Mouse (Mus musculus) liver, embryonic 14.5 days (tissue): ENCODE data around the gene Ywhag. TPM values are rescaled to one million over a fixed set of nuclear protein-coding genes. Genes with fewer than 3 reads are reported as not detected.

Experiments
- ATAC-seq: fragments of 200-750 bp; cut with Nextera tagmentation; 2 replicates; pipeline ENCODE4 v1.8.0; 2017; ENCODE audit warnings: moderate number of reproducible peaks, mild to moderate bottlenecking, moderate library complexity; ENCODE audit not compliant: insufficient read depth
- DNase-seq, 3 experiments: peaks; one replicate each; pipeline ENCODE4 v3.0.0-alpha.2; 2012 to 2013; ENCODE audit warnings: low read depth in 3 of 3, low spot score in 3 of 3
- H3K27ac ChIP-seq: fragments of 300-500 bp; sonication (generic); 2 replicates; pipeline ENCODE4 v1.5.1; 2014; ENCODE audit warnings: moderate library complexity, mild to moderate bottlenecking, control low read depth, inconsistent platforms
- H3K27me3 ChIP-seq: fragments of 300-500 bp; sonication (generic); 2 replicates; pipeline ENCODE4 v1.6.1; 2014; ENCODE audit warnings: mild to moderate bottlenecking, low read length, moderate library complexity; ENCODE audit not compliant: control insufficient read depth, insufficient read depth
- H3K36me3 ChIP-seq: fragments of 300-500 bp; sonication (generic); replicated peaks from 2 replicates; pipeline ENCODE4 v1.6.1; 2014; ENCODE audit warnings: low read depth; ENCODE audit not compliant: control insufficient read depth, insufficient read depth
- H3K4me1 ChIP-seq, 2 experiments: fragments of 200-500 bp in 1 of 2; fragments of 300-500 bp in 1 of 2; sonication (generic) in 1 of 2; replicated peaks; 2 replicates each; pipeline ENCODE4 v1.6.1; 2012 to 2014; ENCODE audit warnings: antibody characterized with exemption in 1 of 2, inconsistent platforms in 1 of 2, low read length in 1 of 2; ENCODE audit not compliant: control insufficient read depth in 2 of 2, insufficient read depth in 2 of 2
- H3K4me2 ChIP-seq: fragments of 300-500 bp; sonication (generic); 2 replicates; pipeline ENCODE4 v1.6.1; 2014; ENCODE audit warnings: low read depth, mild to moderate bottlenecking, control low read depth, moderate library complexity
- H3K4me3 ChIP-seq, 2 experiments: fragments of 200-500 bp in 1 of 2; fragments of 300-500 bp in 1 of 2; sonication (generic) in 1 of 2; 2 replicates each; pipeline ENCODE4 v1.5.1; 2012 to 2014; ENCODE audit warnings: low read depth in 2 of 2, low read length in 2 of 2, mild to moderate bottlenecking in 2 of 2, control low read depth in 1 of 2, inconsistent platforms in 1 of 2, moderate library complexity in 1 of 2; ENCODE audit not compliant: insufficient read depth in 1 of 2
- H3K9ac ChIP-seq: fragments of 300-500 bp; sonication (generic); replicated peaks from 2 replicates; pipeline ENCODE4 v1.6.1; 2014; ENCODE audit warnings: mild to moderate bottlenecking, control low read depth, moderate library complexity
- H3K9me3 ChIP-seq: fragments of 300-500 bp; sonication (generic); 2 replicates; pipeline ENCODE4 v1.6.1; 2016; ENCODE audit warnings: low read length, mixed read lengths; ENCODE audit not compliant: control insufficient read depth
- CTCF ChIP-seq: IDR thresholded peaks from 2 replicates; pipeline ENCODE4 v1.5.1; 2016; ENCODE audit warnings: antibody characterized with exemption, low read depth, control low read depth
- EP300 ChIP-seq: IDR thresholded peaks from 2 replicates; pipeline ENCODE4 v1.6.1; 2016; ENCODE audit warnings: antibody characterized with exemption, low read depth
- WGBS: fragments of 180-500 bp; shearing (Covaris S2); extraction: QIAGEN DNeasy Blood & Tissue Kit; methylation state at CpG from one replicate; pipeline ENCODE4 v1.1.7; 2014; ENCODE audit not compliant: insufficient replicate concordance; 5-methylcytosine and 5-hydroxymethylcytosine counted together
- polyA plus RNA-seq, 2 experiments: library from polyadenylated mRNA; depleted of rRNA in 1 of 2; stranded (reverse) in 1 of 2; unstranded in 1 of 2; fragments of >200 nt; fragmentation: Nextera tagmentation in 1 of 2; extraction: Ambion mirVana in 1 of 2; gene quantifications; 2 replicates each; pipeline versions ENCODE4 v1.2.1 to v1.2.3; 2012 to 2014

Ywhag gene
- polyA plus RNA-seq, 2 experiments: 25.9 to 26.3 TPM

DNA sequence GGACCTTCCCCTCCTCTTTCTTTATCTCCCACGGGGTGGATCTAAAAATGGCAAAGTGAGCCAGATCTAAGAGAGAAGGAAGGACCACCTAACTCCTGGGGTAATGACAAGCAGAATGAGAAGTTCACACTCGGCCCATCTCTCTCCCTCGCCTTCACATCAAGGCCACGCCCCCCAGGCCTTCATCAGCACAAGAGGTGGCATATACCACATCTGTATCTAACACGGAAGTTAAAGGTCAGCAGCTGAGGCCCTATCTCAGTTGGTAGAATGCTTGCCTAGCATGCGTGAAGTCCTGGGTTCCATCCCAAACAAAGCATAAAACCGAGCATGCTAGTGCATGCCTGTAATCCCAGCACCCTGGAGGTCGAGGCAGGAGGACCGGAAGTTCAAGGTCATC, 60.7 kb downstream of the Ywhag start:
- DNase-seq: no peak
- TF ChIP-seq CTCF: no peak
- TF ChIP-seq EP300: no peak
- Histone ChIP-seq H3K4me2 (no peak overlapping the region), H3K4me1 (peaks cover 0 to 5% of the 10 kb centered on the region in 2 experiments; a peak in 2 of 4 replicates), H3K36me3 (no peaks in the 10 kb centered on the region), H3K27ac (no peak overlapping the region), H3K4me3 (no peak overlapping the region), H3K9ac (no peak overlapping the region), H3K9me3 (no peaks in the 10 kb centered on the region), H3K27me3 (peaks cover 26% of the 10 kb centered on the region)
- ATAC-seq: no peak
- WGBS: 37% methylated on average over 9 of the region's 9 CpGs

GRCm38 (mm10) chr5:135872996-135873395, 61.4 kb downstream of the Ywhag start:
- 13% methylated on average over 16 of the region's 16 CpGs for WGBS
- Histone ChIP-seq H3K27me3 (peaks cover 33% of the 10 kb centered on the region), H3K36me3 (no peaks in the 10 kb centered on the region), H3K4me1 (peaks cover 0 to 5% of the 10 kb centered on the region in 2 experiments; a peak in 2 of 4 replicates), H3K4me2 (no peak overlapping the region), H3K27ac (no peak overlapping the region), H3K4me3 (no peak overlapping the region), H3K9ac (no peak overlapping the region), H3K9me3 (no peaks in the 10 kb centered on the region)
- DNase-seq: no peak
- TF ChIP-seq EP300 (no peak), CTCF (no peak)
- no peak for ATAC-seq

DNA sequence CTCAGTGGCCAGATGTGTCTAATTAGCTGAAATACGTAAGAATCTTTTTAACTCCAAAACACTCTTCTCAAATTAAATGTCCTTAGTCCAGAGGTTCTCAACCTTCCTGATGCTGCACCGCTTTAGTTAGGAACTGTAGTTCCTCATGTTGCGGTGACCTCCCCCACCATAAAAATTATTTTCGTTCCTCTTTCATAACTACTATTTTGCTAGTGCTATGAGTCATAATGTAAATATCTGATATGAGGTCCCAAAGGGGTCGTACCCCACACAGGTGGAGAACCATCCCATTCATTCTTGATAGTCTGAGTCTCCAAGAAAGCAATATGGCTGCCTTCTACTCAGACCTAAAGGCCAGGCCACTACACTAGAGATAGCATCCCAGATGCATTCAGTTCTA, 63.9 kb downstream of the Ywhag start:
- no peaks in the 10 kb centered on the region for H3K9me3 ChIP-seq
- H3K9ac ChIP-seq: no peak overlapping the region
- DNase-seq: no peak
- H3K27ac ChIP-seq: no peak overlapping the region
- H3K4me3 ChIP-seq: no peak overlapping the region
- 65% methylated on average over 5 of the region's 5 CpGs for WGBS
- no peak for TF ChIP-seq CTCF
- no peak for TF ChIP-seq EP300
- ATAC-seq: no peak
- H3K4me1 ChIP-seq: no peaks in the 10 kb centered on the region
- peaks cover 50% of the 10 kb centered on the region for H3K27me3 ChIP-seq
- no peaks in the 10 kb centered on the region for H3K36me3 ChIP-seq
- no peak overlapping the region for H3K4me2 ChIP-seq

DNA sequence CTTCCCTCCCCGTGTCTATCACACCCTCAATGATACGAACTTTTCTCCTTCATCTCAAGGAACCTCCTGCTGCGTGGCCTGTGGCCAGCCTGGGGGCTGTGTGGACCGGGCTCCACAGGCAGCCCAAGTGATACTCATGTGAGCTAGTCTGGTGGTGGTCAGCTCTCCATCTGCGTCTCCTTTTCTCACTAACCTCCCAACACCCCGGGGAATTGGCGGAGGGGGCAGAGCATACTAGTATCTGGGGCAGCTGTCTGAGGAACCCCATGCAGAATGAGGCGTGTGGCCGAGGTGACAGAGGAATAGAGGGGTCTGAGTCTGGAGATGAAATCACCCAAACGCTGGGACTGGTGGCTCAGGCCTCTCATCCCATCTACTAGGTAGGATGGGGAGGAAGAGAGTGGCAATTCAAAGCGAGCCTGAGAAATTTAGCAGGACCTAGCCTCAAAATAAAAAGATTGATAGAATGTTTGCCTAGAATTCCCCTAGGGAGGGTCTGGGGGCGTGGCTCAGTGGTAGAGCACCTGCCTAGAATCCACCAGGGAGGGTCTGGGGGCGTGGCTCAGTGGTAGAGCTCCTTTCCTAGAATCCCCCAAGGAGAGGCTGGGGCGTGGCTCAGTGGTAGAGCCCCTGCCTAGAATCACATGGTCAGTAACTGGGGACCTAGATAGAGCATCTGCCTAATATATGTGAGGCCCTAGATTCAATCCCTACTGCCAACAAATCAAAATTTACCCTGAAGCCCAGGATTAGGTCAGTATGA, 64.6 kb downstream of the Ywhag start:
- whole genome bisulfite sequencing: 40% methylated on average over 14 of the region's 14 CpGs
- peaks cover 50% of the 10 kb centered on the region for H3K27me3 ChIP-seq
- no peaks in the 10 kb centered on the region for H3K4me1 ChIP-seq
- no peaks in the 10 kb centered on the region for H3K9me3 ChIP-seq
- TF ChIP-seq EP300: no peak
- TF ChIP-seq CTCF: no peak
- no peak overlapping the region for H3K9ac ChIP-seq
- ATAC-seq (no peak), DNase-seq (no peak)
- no peak overlapping the region for H3K4me2 ChIP-seq
- no peak overlapping the region for H3K27ac ChIP-seq
- no peaks in the 10 kb centered on the region for H3K36me3 ChIP-seq
- no peak overlapping the region for H3K4me3 ChIP-seq

DNA sequence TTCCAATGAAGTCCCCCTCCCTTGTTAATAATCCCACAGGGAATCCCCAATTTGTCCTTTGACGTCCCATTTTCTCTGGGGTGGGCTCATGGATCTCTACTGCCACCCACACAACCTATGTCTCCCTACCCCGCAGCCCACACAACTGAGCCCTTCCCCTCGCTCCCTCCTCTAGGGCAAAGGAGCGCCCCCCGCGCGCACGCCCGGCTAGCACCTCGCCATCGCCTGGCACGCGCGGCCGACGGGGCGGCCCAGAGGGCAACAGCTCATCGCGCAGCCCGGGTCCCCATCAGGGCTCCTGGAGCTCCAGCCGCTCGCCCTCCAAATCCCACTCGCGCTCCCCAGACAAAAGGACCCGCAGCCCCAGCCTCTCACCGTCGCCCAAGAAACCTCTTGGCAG, 65.8 kb downstream of the Ywhag start:
- Histone ChIP-seq H3K27me3 (peaks cover 50% of the 10 kb centered on the region), H3K27ac (no peak overlapping the region), H3K4me1 (no peaks in the 10 kb centered on the region), H3K9ac (no peak overlapping the region), H3K4me3 (no peak overlapping the region), H3K36me3 (no peaks in the 10 kb centered on the region), H3K4me2 (no peak overlapping the region), H3K9me3 (no peaks in the 10 kb centered on the region)
- no peak for ATAC-seq
- 6% methylated on average over 27 of the region's 27 CpGs for WGBS
- TF ChIP-seq CTCF: no peak
- no peak for DNase-seq
